Mouse (Mus musculus) ES-E14 (cell line): ENCODE data around the gene Abca13.

Experiments
- CHD2 ChIP-seq: IDR thresholded peaks from 2 replicates; pipeline ENCODE4 v1.6.1; 2014; ENCODE audit warnings: mild to moderate bottlenecking, low read depth, low read length, inconsistent platforms
- HCFC1 ChIP-seq: IDR thresholded peaks from 2 replicates; pipeline ENCODE4 v1.6.1; 2012; ENCODE audit warnings: low read length, inconsistent platforms, borderline replicate concordance; ENCODE audit not compliant: insufficient read depth
- MAFK ChIP-seq: IDR thresholded peaks from 2 replicates; pipeline ENCODE4 v1.6.1; 2014; ENCODE audit warnings: mild to moderate bottlenecking, low read depth, low read length, inconsistent platforms; ENCODE audit not compliant: insufficient read depth
- ZC3H11A ChIP-seq: IDR thresholded peaks from 2 replicates; pipeline ENCODE4 v1.6.1; 2012; ENCODE audit warnings: low read depth, mild to moderate bottlenecking, inconsistent platforms, low read length, borderline replicate concordance
- ZNF384 ChIP-seq: IDR thresholded peaks from 2 replicates; pipeline ENCODE4 v1.6.1; 2012; ENCODE audit warnings: low read depth, low read length, inconsistent platforms

DNA sequence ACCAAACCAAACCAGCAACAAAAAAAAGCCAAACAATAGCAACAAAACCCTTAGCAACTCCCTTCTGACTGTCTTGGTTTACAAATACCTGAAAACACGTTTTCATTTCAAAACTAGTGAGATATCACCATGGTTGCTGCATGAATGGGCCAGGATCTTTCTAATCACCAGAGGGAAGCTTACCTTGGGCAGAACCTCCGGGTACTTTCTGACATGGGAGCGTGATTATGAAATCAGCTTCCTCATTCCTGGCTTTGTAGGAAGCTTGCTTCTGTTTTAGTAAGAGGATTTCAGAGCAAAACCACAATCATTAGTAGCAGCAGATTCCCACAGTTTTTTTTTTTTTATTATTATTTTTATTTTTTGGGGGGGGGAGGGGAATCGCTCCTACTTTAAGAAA is 34.7 kb downstream of the Abca13 start:
- no peak for TF ChIP-seq HCFC1
- no peak for TF ChIP-seq ZNF384
- no peak for TF ChIP-seq CHD2
- no peak for TF ChIP-seq ZC3H11A
- TF ChIP-seq MAFK = no peak
